Mouse (Mus musculus) adrenal gland, postnatal 36 days (tissue): ENCODE results near the gene Actr8. TPM values are rescaled to one million over a fixed set of nuclear protein-coding genes. Genes with fewer than 3 reads are reported as not detected.
A peak's percentile ranks its signal among the peaks of the same experiment; 100 is the strongest.

Experiments used
- DNase-seq, 2 experiments: peaks; one replicate each; pipeline ENCODE4 v3.0.0; 2021; ENCODE audit warnings: mixed read lengths in 1 of 2
- long read RNA-seq, 2 experiments: library from polyadenylated mRNA; stranded (forward); transcript quantifications; one replicate each; pipeline ENCODE4 v2.0.0; 2021; ENCODE audit warnings: borderline sequencing depth in 2 of 2
- total RNA-seq, 2 experiments: library from RNA; stranded (reverse); gene quantifications; 2 replicates each; pipeline ENCODE4 v1.2.3; 2021

Actr8 gene
- 10 to 100 TPM; 54.3 to 58.7 TPM for total RNA-seq
- long read RNA-seq, experiment 1, transcript Actr8-201 (13 exons, 2,119 nt), result major isoform, 53 of 67 reads
- long read RNA-seq, experiment 1, partial matches to known transcripts, result 0 of 67 reads
- long read RNA-seq, experiment 1, other reads (novel, unspliced or antisense), result 13 of 67 reads
- long read RNA-seq, experiment 2, transcript Actr8-201 (13 exons, 2,119 nt), result major isoform, 16 of 18 reads
- long read RNA-seq, experiment 2, partial matches to known transcripts, result 0 of 18 reads
- long read RNA-seq, experiment 2, other reads (novel, unspliced or antisense), result 2 of 18 reads

GRCm38 (mm10) chr14:29978254-29979204 is at the start of gene Actr8:
TSS of gene Actr8 (plus strand) at chr14:29978337.
- peak; percentile 95 to 96 for DNase-seq

GRCm38 (mm10) chr14:29928966-29929365 is 49.2 kb upstream of the Actr8 start:
- peak; percentile 81 for DNase-seq

- peak; percentile 6 to 27 for DNase-seq
These were observed 42.6 kb upstream of the Actr8 start for GRCm38 (mm10) chr14:29935516-29935915.

- DNase-seq, result peak; percentile 5 to 37
These were observed 40.7 kb upstream of the Actr8 start for GRCm38 (mm10) chr14:29937466-29937865.

GRCm38 (mm10) chr14:29939600-29940312 is 38.4 kb upstream of the Actr8 start:
- DNase-seq, result no peak

GRCm38 (mm10) chr14:29940313-29940812 is 37.8 kb upstream of the Actr8 start:
- DNase-seq, result no peak

- peak; percentile 42 to 59 for DNase-seq
These were observed 37.3 kb upstream of the Actr8 start for GRCm38 (mm10) chr14:29940877-29941276.

- no peak for DNase-seq
These were observed 31.3 kb upstream of the Actr8 start for GRCm38 (mm10) chr14:29946761-29947309.

GRCm38 (mm10) chr14:29950805-29951204 is 27.3 kb upstream of the Actr8 start:
- no peak for DNase-seq

GRCm38 (mm10) chr14:29957393-29957792 is 20.7 kb upstream of the Actr8 start:
- DNase-seq, result no peak

GRCm38 (mm10) chr14:29967611-29968010 is 10.5 kb upstream of the Actr8 start:
- no peak for DNase-seq

GRCm38 (mm10) chr14:29968075-29968821 is 9.9 kb upstream of the Actr8 start, which contains the start of gene Selenok:
TSS of gene Selenok (plus strand) at chr14:29968308.
- peak; percentile 94 for DNase-seq

- no peak for DNase-seq
These were observed 6.7 kb upstream of the Actr8 start for GRCm38 (mm10) chr14:29971446-29971845.

- no peak for DNase-seq
These were observed 6.1 kb upstream of the Actr8 start for GRCm38 (mm10) chr14:29971993-29972392.

- no peak for DNase-seq
These were observed 1.2 kb upstream of the Actr8 start for GRCm38 (mm10) chr14:29976927-29977326.

- peak in 1 of 2 experiments; percentile 41 for DNase-seq
These were observed 2.5 kb downstream of the Actr8 start for GRCm38 (mm10) chr14:29980447-29981205.

GRCm38 (mm10) chr14:29986096-29986495 is 8.0 kb downstream of the Actr8 start:
- no peak for DNase-seq

GRCm38 (mm10) chr14:29987276-29987675 is 9.1 kb downstream of the Actr8 start:
- DNase-seq, result no peak

- no peak for DNase-seq
These were observed 9.6 kb downstream of the Actr8 start for GRCm38 (mm10) chr14:29987739-29988138.

GRCm38 (mm10) chr14:29988337-29988736 is 10.2 kb downstream of the Actr8 start:
- DNase-seq, result no peak
